Mouse (Mus musculus): Measurements from ENCODE around the gene Lcp1.

Lcp1 gene

GRCm38 (mm10) chr14:75175781-75176180 is 44.9 kb downstream of the Lcp1 start:
- in situ Hi-C loops (cut with MboI, MseI): no loop called here

GRCm38 (mm10) chr14:75176425-75177045 is 45.6 kb downstream of the Lcp1 start:
- in situ Hi-C loops (cut with MboI, MseI): no loop called here

DNA sequence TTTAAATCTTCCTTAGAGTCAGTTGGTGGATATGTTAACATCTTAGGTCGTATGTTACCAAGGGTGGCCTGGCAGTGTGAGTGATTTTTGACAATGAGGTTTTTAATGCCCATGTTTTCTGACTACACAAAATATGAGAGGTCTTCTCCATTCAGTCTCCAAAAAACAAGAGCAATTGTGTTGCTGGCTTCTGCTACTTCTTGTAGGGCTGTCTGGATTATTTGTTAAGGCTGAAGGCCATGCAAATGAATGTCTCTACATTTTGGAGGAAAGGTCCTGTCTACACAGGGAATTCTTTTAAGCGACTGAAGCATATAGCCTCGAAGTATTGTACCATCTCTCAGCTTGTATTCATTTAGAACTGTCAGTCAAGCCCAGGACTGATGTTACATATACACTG is 46.5 kb downstream of the Lcp1 start:
- in situ Hi-C loops (cut with MboI, MseI): no loop called here

GRCm38 (mm10) chr14:75178384-75178793 is 47.5 kb downstream of the Lcp1 start:
- in situ Hi-C loops (cut with MboI, MseI): no loop called here

- in situ Hi-C loops (cut with MboI, MseI): no loop called here
These were observed 47.9 kb downstream of the Lcp1 start for GRCm38 (mm10) chr14:75178801-75179211.

GRCm38 (mm10) chr14:75179255-75179963 is 48.5 kb downstream of the Lcp1 start:
- in situ Hi-C loops (cut with MboI, MseI): no loop called here

- in situ Hi-C loops (cut with MboI, MseI): loop anchor here in 1 of 2 experiments (10.0 kb wide), 1 partner anchor 1514 kb away; no protein-coding TSS in a partner anchor
These were observed 49.7 kb downstream of the Lcp1 start for GRCm38 (mm10) chr14:75180551-75180978.

GRCm38 (mm10) chr14:75181062-75181935 is 50.4 kb downstream of the Lcp1 start:
- in situ Hi-C loops (cut with MboI, MseI): loop anchor here in 1 of 2 experiments (10.0 kb wide), 1 partner anchor 1514 kb away; no protein-coding TSS in a partner anchor

DNA sequence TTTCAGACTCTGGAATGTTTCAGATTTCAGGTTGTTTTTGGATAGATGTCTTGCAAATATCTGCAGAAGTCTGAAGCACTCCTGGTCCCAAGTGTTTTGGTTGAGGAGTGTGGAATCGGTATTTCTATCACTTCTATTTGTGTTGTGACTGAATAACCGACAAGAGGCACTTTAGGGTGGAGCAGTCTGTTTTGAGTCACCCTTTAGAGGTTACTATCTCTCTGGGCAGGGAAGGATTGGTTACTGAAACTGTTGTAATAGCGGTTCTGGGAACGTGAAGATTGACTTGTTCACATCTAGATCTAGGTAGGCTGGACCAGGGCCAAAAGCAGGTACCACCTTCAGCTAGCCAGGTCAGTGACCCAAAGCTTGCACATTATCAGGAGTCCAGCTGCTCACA is 51.5 kb downstream of the Lcp1 start:
- in situ Hi-C loops (cut with MboI, MseI): loop anchor here in 1 of 2 experiments (10.0 kb wide), 1 partner anchor 1512 kb away; no protein-coding TSS in a partner anchor

- in situ Hi-C loops (cut with MboI, MseI): loop anchor here in 1 of 2 experiments (10.0 kb wide), 1 partner anchor 1512 kb away; no protein-coding TSS in a partner anchor
These were observed 51.9 kb downstream of the Lcp1 start for GRCm38 (mm10) chr14:75182831-75183230.

- in situ Hi-C loops (cut with MboI, MseI): loop anchor here in 1 of 2 experiments (10.0 kb wide), 1 partner anchor 1511 kb away; no protein-coding TSS in a partner anchor
These were observed 53.3 kb downstream of the Lcp1 start for GRCm38 (mm10) chr14:75184069-75184790.

GRCm38 (mm10) chr14:75185796-75186594 is 55.1 kb downstream of the Lcp1 start:
- in situ Hi-C loops (cut with MboI, MseI): loop anchor here in 1 of 2 experiments (5.0 to 10.0 kb wide), 2 partner anchors 651 to 1509 kb away; no protein-coding TSS in a partner anchor

DNA sequence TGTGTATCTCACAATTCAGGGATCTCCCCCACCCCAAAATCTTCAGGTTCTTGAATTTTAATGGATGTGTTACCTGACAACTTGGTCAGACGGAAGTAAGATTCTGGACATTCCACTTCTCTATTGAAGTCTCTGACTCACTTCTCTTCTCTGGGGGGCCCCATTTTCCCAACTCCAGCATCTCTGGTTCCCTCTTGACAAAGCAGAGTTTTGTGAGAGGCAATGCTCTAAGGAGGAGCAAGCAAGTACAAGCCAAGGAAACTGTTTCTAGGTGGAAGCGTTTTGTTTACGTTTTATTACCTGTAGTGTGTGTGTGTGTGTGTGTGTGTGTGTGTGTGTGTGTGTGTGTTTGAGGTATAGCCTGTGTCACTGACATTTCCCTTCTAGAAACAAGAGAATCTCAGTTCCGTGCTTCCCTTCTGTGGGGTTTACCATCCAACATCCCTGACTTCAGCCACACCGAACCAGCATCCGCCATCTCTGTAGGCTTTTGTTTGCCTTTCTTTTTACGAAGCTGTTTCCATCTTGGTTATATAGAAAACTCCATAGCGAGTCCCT is 56.0 kb downstream of the Lcp1 start:
- in situ Hi-C loops (cut with MboI, MseI): loop anchor here in 1 of 2 experiments (5.0 to 10.0 kb wide), 2 partner anchors 650 to 1508 kb away; no protein-coding TSS in a partner anchor

GRCm38 (mm10) chr14:75188521-75188920 is 57.6 kb downstream of the Lcp1 start:
- in situ Hi-C loops (cut with MboI, MseI): loop anchor here in 1 of 2 experiments (5.0 to 10.0 kb wide), 2 partner anchors 649 to 1506 kb away; no protein-coding TSS in a partner anchor

DNA sequence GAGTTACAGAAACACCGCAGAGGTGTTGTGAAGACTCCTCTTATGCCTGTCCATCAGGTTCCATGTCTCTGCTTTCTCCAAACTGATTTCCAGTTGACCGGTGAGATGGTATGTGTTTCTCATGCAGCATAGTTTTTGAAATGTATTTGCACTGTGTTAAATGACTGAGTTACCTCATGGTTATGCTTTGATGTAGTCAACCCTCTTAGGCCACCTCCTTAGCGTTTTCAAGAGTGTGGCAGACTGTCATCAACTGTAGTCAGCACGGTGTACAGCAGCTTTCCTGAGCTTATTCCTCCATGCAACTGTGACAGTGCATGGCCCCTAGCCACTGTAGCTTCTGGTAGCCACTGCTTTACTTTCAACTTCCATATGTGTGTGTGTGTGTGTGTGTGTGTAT is 58.1 kb downstream of the Lcp1 start:
- in situ Hi-C loops (cut with MboI, MseI): loop anchor here in 1 of 2 experiments (5.0 to 10.0 kb wide), 2 partner anchors 648 to 1506 kb away; no protein-coding TSS in a partner anchor

DNA sequence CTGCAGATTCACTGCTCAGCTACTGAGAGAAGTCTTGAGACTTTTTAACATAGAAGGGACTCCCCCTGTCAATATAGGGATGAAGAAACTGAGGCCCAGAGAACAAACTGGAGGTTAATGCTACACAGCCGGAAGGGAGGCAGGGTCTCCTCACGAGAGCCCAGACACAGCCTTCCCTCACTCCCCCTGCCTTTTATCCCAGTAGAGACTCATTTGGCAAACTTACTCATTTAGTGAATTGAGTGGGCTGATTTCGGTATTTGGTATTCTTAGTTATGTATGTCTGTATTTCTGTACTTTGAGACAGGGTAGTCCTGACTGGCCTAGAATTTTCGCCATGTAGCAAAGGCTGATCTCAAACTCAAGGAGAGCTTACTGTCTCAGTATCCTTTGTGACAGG is 59.8 kb downstream of the Lcp1 start:
- in situ Hi-C loops (cut with MboI, MseI): loop anchor here (10.0 kb wide), 2 partner anchors 246 to 1396 kb away; partner anchors contain the start of gene Lrch1 (in 1 of the 2)

GRCm38 (mm10) chr14:75192427-75192826 is 61.5 kb downstream of the Lcp1 start:
- in situ Hi-C loops (cut with MboI, MseI): loop anchor here (10.0 kb wide), 2 partner anchors 248 to 1398 kb away; partner anchors contain the start of gene Lrch1 (in 1 of the 2)

DNA sequence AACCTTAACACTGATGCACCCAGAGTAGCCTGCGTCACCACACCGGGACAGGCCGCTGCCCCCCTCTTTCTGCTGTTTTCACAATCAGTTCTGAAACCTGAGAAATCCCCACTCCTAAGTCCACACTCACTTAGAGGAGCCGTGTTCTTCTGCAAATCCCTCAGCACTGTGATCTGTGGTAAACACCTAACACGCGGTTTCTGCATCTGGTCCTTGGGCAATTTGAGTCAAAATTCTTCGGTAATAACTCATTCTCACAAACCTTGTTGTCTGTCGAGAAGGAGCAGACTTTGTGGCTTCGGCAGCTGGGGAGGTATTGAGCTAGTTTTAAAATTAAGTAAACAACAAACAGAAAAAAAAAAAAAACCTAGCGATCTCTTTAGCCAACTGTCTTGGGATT is 62.0 kb downstream of the Lcp1 start:
- in situ Hi-C loops (cut with MboI, MseI): loop anchor here (10.0 kb wide), 2 partner anchors 248 to 1398 kb away; partner anchors contain the start of gene Lrch1 (in 1 of the 2)

GRCm38 (mm10) chr14:75195530-75195929 is 64.6 kb downstream of the Lcp1 start:
- in situ Hi-C loops (cut with MboI, MseI): loop anchor here (5.0 to 10.0 kb wide), 3 partner anchors 133 to 1401 kb away; partner anchors contain the start of gene Lrch1 (in 1 of the 2)
